Mouse (Mus musculus) adrenal gland, postnatal 10 days (tissue): ENCODE results near the gene Arfgap2. TPM values are rescaled to one million over a fixed set of nuclear protein-coding genes. Genes with fewer than 3 reads are reported as not detected.
"Not testable (repeated sequence)": the region's sequence is repeated elsewhere in the genome, so short reads cannot be mapped to it uniquely, and the experiment has no call there.

ENCODE experiments used
- DNase-seq: peaks from one replicate; pipeline ENCODE4 v3.0.0; 2021; ENCODE audit warnings: mixed read lengths
- long read RNA-seq, 2 experiments: library from polyadenylated mRNA; stranded (forward); transcript quantifications; one replicate each; pipeline ENCODE4 v2.0.0; 2021
- total RNA-seq, 2 experiments: library from RNA; stranded (reverse); gene quantifications; 2 replicates each; pipeline ENCODE4 v1.2.3; 2021

Arfgap2 gene
- total RNA-seq = 10 to 100 TPM; 80.3 to 90.2 TPM
- long read RNA-seq, experiment 1, transcript Arfgap2-202 (16 exons, 3,068 nt) = major isoform, 161 of 199 reads
- long read RNA-seq, experiment 1, partial matches to known transcripts = 25 of 199 reads
- long read RNA-seq, experiment 1, other reads (novel, unspliced or antisense) = 9 of 199 reads
- long read RNA-seq, experiment 2, transcript Arfgap2-202 (16 exons, 3,068 nt) = major isoform, 82 of 105 reads
- long read RNA-seq, experiment 2, transcript Arfgap2-201 (17 exons, 2,791 nt) = minor isoform, 6 of 105 reads
- long read RNA-seq, experiment 2, partial matches to known transcripts = 9 of 105 reads
- long read RNA-seq, experiment 2, other reads (novel, unspliced or antisense) = 8 of 105 reads

DNA sequence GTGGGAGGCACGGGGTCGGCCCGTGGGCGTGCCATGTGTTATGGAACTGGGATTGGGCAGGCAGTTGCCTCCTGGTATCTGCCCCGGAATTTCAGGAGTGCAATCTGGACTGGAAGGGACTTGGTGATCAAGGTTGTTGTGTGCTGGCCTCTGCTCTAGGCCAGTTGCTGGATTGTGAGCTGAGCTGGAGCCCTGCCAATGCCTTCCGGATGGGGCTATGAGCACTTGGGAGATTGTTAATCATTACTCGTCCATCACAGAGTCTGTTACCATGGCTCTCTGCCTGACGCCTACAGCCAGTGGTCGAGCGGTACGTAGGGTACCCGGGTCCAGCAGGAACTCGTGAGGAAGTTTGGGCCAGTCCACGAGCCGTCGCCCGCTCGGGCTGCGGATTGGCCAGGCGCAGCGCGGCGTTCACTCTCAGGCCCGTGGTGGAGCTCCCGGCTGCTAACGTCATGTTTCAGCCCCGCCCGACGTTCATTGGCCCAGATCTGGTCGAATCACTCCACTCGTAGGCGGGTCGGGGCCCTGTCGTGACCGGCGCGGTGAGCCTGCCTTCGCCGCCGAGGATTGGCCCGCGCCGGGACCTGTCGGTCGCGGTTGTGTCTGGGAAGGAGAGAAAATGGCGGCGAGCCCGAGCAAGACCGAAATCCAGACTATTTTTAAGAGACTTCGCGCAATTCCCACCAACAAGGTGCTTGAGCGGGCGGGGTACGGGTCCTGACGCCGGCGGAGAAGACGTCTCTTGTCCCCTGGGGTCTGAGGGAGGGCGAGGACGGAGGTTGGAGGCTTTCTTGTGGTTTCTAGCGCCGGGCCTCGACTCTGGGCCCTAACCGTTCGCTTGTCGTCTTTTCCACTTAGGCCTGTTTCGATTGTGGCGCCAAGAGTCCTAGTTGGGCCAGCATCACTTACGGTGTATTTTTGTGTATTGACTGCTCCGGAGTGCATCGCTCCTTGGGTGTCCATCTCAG is at the start of gene Arfgap2:
Gene Arfgap2, plus strand, starts transcription at position 264 of the 971 bp plus-strand sequence.
- peak; percentile 98 for DNase-seq

DNA sequence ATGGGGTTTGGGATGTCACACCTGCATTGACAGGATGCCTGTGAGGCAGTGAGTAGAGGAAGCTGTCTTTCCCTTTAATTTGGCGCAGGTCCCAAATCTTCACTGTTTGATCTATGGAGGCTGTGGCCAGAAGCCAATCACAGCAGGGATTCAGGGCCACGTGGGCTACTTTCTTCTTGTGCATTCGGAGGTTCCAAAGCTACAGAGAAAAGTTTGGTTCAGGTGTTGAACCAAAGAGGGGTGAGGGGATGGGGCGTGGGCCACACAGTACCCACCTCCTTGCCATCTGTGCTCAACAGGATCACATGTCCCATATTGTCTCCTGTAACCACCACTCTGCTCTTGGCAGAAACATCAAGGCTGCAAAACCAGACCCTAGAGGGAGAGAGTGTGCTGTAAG is 47.7 kb upstream of the Arfgap2 start:
- peak; percentile 44 for DNase-seq

- no peak for DNase-seq
Observed at GRCm38 (mm10) chr2:91220501-91220900, 44.3 kb upstream of the Arfgap2 start.

- DNase-seq = no peak
Observed at GRCm38 (mm10) chr2:91223614-91224013, 41.2 kb upstream of the Arfgap2 start.

DNA sequence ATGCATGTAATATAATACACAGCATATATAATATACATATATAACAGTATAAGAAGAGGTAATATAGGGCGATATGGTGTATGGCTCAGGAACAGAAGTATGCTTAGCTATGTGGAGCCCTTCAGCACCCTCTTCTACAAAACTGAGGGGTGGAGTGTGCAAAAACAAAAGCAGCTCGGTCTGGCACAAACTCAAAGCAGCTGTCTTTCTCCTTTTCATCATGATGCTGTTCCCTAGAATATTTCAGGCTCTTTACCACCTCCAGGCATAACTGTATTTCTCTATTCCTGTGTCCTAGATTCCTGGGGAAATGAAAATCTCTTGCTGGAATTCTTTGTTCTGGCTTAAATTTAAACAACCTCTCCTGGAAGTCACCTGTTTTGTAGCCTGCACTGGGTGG is 35.0 kb upstream of the Arfgap2 start:
- DNase-seq = no peak

DNA sequence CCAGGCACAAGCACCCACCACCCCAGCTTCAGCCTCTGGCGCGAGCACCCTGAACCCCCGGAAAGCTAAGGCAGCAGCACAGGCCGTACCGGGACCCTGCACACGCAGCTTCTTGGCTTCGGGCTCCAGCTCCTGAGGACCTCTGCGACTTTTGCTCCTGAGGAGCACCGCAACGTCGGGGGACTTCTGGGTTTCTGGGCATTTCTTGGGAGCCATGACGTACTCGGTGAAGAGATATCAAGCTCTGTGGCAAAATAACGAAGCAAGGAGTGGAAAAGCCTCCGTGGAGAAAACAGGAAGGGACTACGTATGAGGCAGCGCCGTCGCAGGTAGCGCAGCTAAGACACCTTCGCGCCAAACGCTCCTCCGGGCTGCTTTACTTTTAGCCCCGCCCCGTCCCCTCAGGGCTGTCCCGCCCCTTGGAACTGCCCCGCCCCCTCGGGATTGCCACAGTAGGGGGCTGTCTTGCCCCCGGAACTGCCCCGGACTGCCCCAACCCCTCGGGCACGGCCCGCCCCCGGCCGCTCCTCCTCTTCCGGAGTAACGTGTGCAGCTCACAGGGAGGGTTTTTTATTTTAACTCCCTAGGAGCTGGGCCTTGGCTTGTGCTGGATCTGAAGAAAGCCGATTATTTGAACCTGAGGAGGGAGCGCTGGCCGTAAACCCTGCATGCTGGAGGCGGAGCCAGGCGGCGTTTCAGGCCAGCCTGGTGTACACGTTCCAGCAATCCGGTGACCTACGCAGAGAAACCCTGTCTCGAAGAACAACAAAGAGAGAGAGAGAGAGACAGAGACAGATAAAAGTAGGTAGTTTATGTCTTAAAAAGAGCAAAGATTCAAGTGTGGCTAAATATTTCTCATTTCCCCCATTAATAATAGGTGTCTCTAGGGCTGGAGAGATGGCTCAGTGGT is 27.9 kb upstream of the Arfgap2 start, which contains the start of gene Ddb2:
Gene Ddb2, minus strand, starts transcription at position 382 of the 910 bp plus-strand sequence.
- DNase-seq = peak; percentile 98

DNA sequence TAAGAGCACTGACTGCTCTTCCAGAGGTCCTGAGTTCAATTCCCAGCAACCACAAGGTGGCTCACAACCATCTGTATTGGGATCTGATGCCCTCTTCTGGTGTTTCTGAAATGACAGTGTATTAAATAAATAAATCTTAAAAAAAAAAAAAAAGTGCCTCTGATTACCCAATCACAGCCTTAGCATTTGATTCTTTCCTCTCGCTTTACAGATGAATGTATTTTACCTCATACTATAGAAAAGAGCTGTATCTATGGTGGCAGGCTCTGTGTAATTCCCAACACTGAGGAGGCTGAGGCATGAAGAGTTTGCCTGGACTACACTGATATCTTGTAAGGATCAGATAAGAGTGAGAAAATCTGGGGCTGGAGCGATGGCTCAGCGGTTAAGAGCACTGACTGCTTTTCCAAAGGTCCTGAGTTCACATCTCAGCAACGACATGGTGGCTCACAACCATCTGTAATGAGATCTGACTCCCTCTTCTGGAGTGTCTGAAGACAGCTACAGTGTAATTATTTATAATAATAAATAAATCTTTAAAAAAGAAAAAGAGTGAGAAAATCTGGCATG is 27.2 kb upstream of the Arfgap2 start:
- DNase-seq = not testable (repeated sequence)

DNA sequence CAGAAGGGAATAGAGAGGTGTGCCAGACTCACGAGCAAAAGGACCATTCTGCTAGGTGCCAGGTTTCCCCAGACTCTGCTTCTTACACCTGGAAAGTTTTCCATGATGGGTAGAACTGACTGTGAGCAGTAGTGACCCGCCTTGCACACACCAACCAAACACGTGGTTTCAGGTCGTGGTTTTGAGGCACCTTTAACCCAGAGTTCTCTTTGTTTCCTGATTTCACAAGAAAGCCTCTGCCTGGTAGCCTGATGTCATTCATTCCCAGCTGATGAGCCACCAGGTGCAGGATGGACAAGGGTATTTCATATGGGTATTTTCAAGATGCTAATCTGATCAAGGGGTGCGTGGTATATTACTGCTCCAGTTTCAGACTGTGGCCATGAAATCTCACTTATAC is 22.2 kb upstream of the Arfgap2 start:
- DNase-seq = no peak

DNA sequence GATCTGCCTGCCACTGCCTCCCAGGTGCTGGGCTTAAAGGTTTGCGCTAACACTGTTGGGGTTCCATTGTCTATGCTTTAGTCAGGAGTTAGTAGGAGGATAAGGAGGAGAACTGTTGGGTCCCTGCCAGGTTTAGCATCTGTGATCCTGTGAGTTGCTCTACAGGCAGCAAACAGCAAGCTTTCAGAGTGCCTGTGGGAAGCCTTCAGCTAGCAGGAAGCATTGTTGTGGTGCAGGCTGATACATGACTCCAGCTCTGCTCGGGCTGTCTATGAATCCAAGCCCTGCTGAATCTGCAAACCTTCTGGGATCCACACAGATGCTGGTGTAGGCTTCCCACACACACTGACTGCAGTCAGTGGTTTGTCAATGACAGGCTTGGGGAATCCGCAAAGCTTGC is 21.4 kb upstream of the Arfgap2 start:
- no peak for DNase-seq

GRCm38 (mm10) chr2:91244557-91245228 is 20.1 kb upstream of the Arfgap2 start:
- no peak for DNase-seq

DNA sequence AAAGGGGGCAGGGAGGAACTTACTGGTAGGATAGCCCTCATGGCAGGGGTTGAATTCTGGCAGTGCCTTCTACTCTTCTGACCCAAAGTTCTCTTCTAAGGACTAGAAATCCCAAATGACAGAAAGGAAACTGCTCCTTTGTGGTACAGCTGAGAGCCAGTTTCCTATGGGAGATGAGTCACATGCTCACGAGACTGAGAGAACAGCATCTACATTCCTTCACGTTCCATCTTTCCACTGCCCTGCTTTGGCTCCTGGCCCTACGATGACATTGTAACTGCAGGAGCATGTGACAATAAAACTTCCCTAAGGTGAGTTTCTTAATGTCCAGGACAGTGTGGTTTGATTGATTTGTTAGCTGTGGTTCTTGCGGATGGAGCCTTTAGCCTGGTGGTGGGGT is 16.4 kb upstream of the Arfgap2 start:
- DNase-seq = no peak

DNA sequence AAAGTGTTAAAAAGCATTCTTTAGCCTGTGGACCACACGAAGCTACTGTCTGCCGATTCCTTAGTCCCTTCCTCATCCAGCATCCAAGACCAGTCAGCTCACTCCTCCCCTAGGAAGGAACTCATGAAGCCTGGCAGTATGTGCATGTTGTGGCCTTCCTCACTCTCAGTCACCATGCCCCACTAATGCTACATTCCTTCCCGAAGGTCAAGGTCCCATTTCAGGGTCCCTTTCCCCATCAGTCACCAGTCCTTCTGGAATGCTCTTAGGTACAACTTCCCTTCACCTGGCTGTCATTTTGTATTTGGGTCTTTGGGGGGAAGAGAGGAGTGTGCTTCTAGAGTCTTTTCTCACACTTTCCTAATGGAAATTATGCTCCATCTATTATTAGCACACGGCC is 12.8 kb upstream of the Arfgap2 start:
- DNase-seq = no peak

GRCm38 (mm10) chr2:91252512-91252911 is 12.3 kb upstream of the Arfgap2 start:
- DNase-seq = no peak

- no peak for DNase-seq
Observed at GRCm38 (mm10) chr2:91254725-91255380, 9.9 kb upstream of the Arfgap2 start.

GRCm38 (mm10) chr2:91255661-91256150 is 9.1 kb upstream of the Arfgap2 start, which contains the start of gene Pacsin3:
Pacsin3 (plus strand) TSS chr2:91255954.
- DNase-seq = peak; percentile 41

- peak; percentile 85 for DNase-seq
Observed at GRCm38 (mm10) chr2:91256256-91257125, 8.3 kb upstream of the Arfgap2 start.

GRCm38 (mm10) chr2:91257126-91257980 is 7.4 kb upstream of the Arfgap2 start:
- DNase-seq = peak; percentile 53

GRCm38 (mm10) chr2:91258054-91258453 is 6.7 kb upstream of the Arfgap2 start:
- peak; percentile 43 for DNase-seq
